ENCODE assay signal across 8 mouse cellular contexts in genomic region chr17:46751794-46752556, GRCm38 (mm10). TPM values are rescaled to one million over a fixed set of nuclear protein-coding genes. Genes with fewer than 3 reads are reported as not detected.
A peak's percentile ranks its signal among the peaks of the same experiment; 100 is the strongest.
DNase-seq lines count a peak whose midpoint lies in the region; ATAC-seq and TF ChIP-seq lines count a peak whose summit lies in the region.

Cnpy3 (minus strand) TSS chr17:46752214.

- peaks cover 26% of the 10 kb centered on the region for H3K79me2 ChIP-seq in MEL (ENCODE audit: control insufficient read depth, insufficient read depth, low read length, poor library complexity)

- H3K9me3 ChIP-seq in MEL (replicated peaks; ENCODE audit: insufficient read depth, low read length): no peaks in the 10 kb centered on the region
- H3K9me3 ChIP-seq in lung, embryonic 16.5 days (ENCODE audit: control insufficient read depth, low read length): no peaks in the 10 kb centered on the region

- TF ChIP-seq CTCF in MEL (IDR thresholded peaks at IDR 0.05 in 2 of 3, conservative IDR thresholded peaks at IDR 0.05 in 1 of 3; ENCODE audit: control insufficient read depth in 1 of 3, insufficient read depth in 1 of 3, low read depth in 2 of 3, low read length in 3 of 3, poor library complexity in 1 of 3, severe bottlenecking in 1 of 3): no peak
- no peak for TF ChIP-seq CTCF in cerebellum, adult 2 months (IDR thresholded peaks at IDR 0.05; ENCODE audit: borderline replicate concordance, insufficient read depth, low read depth, low read length)

- H3K36me3 ChIP-seq in MEL (ENCODE audit: control insufficient read depth in 1 of 2, insufficient read depth in 2 of 2, low read length in 2 of 2): peaks cover 4 to 12% of the 10 kb centered on the region in 2 experiments
- H3K36me3 ChIP-seq in lung, embryonic 16.5 days (ENCODE audit: control insufficient read depth, insufficient read depth, low read length): peaks cover 4% of the 10 kb centered on the region; the same call in 1 of the 2 replicates

- peak within 1 kb of the TSS; percentile 95 for H3K27ac ChIP-seq in MEL (ENCODE audit: control insufficient read depth, low read depth, low read length)
- peak within 1 kb of the TSS; percentile 40 for H3K27ac ChIP-seq in cerebellum, adult 2 months (ENCODE audit: insufficient read depth, low read length)
- peak within 1 kb of the TSS; percentile 93 for H3K27ac ChIP-seq in lung, embryonic 16.5 days (ENCODE audit: low read length)

- peak within 1 kb of the TSS; percentile 62 to 77 for H3K4me3 ChIP-seq in MEL (ENCODE audit: control insufficient read depth in 1 of 2, insufficient read depth in 1 of 2, low read depth in 2 of 2, low read length in 2 of 2)
- H3K4me3 ChIP-seq in cerebellum, adult 2 months (replicated peaks; ENCODE audit: insufficient read depth, low read depth, low read length): peak within 1 kb of the TSS; percentile 58
- peak within 1 kb of the TSS; percentile 87 for H3K4me3 ChIP-seq in lung, embryonic 16.5 days (ENCODE audit: low read length)

- H3K4me1 ChIP-seq in MEL (ENCODE audit: control insufficient read depth in 1 of 2, insufficient read depth in 2 of 2, low read length in 2 of 2): peaks cover 2 to 9% of the 10 kb centered on the region in 2 experiments; a peak in 3 of 4 replicates
- H3K4me1 ChIP-seq in cerebellum, adult 2 months (ENCODE audit: control insufficient read depth, insufficient read depth, low read length): 0 out of 2 replicates have a peak, but pooled peaks cover 4% of the 10 kb centered on the region
- peaks cover 12% of the 10 kb centered on the region for H3K4me1 ChIP-seq in lung, embryonic 16.5 days (replicated peaks; ENCODE audit: control insufficient read depth, insufficient read depth, low read length)

- WGBS in cerebellum, adult 2 months: 1% methylated on average over 58 of the region's 58 CpGs
- WGBS in lung, embryonic 16.5 days: under 1% methylated on average over 58 of the region's 58 CpGs

- peak; percentile 85 to 89 for TF ChIP-seq POLR2A in MEL (IDR thresholded peaks at IDR 0.05; ENCODE audit: control insufficient read depth in 1 of 2, insufficient read depth in 1 of 2, low read depth in 1 of 2, low read length in 2 of 2, poor library complexity in 1 of 2)
- TF ChIP-seq POLR2A in cerebellum, adult 2 months (IDR thresholded peaks at IDR 0.05; ENCODE audit: borderline replicate concordance, insufficient read depth, low read length): peak; percentile 78; the same call in 1 of the 2 replicates

- ATAC-seq in hematopoietic stem cell, adult 5-6 weeks (replicated peaks in 1 of 2; ENCODE audit: insufficient read depth in 1 of 2, low FRiP score in 2 of 2, low TSS enrichment in 1 of 2, low read depth in 1 of 2, poor library complexity in 2 of 2, severe bottlenecking in 2 of 2): peak; percentile 90 to 94
- peak; percentile 99 for ATAC-seq in lung, embryonic 16.5 days (ENCODE audit: low read depth)

- peak; percentile 100 for DNase-seq in MEL (ENCODE audit: low read depth, low spot score)
- peak; percentile 97 to 100 for DNase-seq in cerebellum, adult 2 months
- DNase-seq in forelimb bud, embryonic 11.5 days (ENCODE audit: low read depth, low spot score): peak; percentile 98
- peak; percentile 93 for DNase-seq in layer of hippocampus, adult 9-10 months (ENCODE audit: low spot score)
- peak; percentile 80 for DNase-seq in ovary, postnatal 10 days (ENCODE audit: low spot score)
- DNase-seq in thymus, postnatal 10 days (ENCODE audit: low spot score in 2 of 2): peak; percentile 96 to 98

- no peaks in the 10 kb centered on the region for H3K27me3 ChIP-seq in MEL (ENCODE audit: control insufficient read depth in 1 of 2, insufficient read depth in 2 of 2, low read length in 2 of 2)
- H3K27me3 ChIP-seq in cerebellum, adult 2 months (ENCODE audit: control insufficient read depth, insufficient read depth, low read length): no peaks in the 10 kb centered on the region
- H3K27me3 ChIP-seq in lung, embryonic 16.5 days (ENCODE audit: control insufficient read depth, insufficient read depth, low read depth, low read length): no peaks in the 10 kb centered on the region

- peak within 1 kb of the TSS; percentile 85 for H3K4me2 ChIP-seq in lung, embryonic 16.5 days (ENCODE audit: low read depth, low read length)

- no peak for TF ChIP-seq RAD21 in MEL (IDR thresholded peaks at IDR 0.05; ENCODE audit: low read depth, low read length)

- TF ChIP-seq EP300 in MEL (IDR thresholded peaks at IDR 0.05; ENCODE audit: low read depth in 1 of 2, low read length in 2 of 2): no peak

- peak within 1 kb of the TSS; percentile 85 for H3K9ac ChIP-seq in MEL (ENCODE audit: control insufficient read depth, low read depth, low read length, poor library complexity, severe bottlenecking)
- H3K9ac ChIP-seq in lung, embryonic 16.5 days (ENCODE audit: low read length): peak within 1 kb of the TSS; percentile 82

TF ChIP-seq in MEL, 35 proteins besides CTCF, POLR2A, EP300 and RAD21:
- peak; percentile 84 for TF ChIP-seq MYC (IDR thresholded peaks at IDR 0.05; ENCODE audit: low read depth, low read length)
- TF ChIP-seq USF1 (IDR thresholded peaks at IDR 0.05; ENCODE audit: low read depth, low read length): peak; percentile 94
- TF ChIP-seq SIN3A (IDR thresholded peaks at IDR 0.05; ENCODE audit: low read length): peak; percentile 92
- no peak for TF ChIP-seq CHD1 (IDR thresholded peaks at IDR 0.05; ENCODE audit: low read depth, low read length)
- TF ChIP-seq NRF1 (IDR thresholded peaks at IDR 0.05; ENCODE audit: insufficient read depth, low read depth, low read length, poor library complexity, severe bottlenecking): peak; percentile 70
- no peak for TF ChIP-seq MEF2A (IDR thresholded peaks at IDR 0.05; ENCODE audit: extremely low read depth, insufficient replicate concordance, low read depth, low read length, poor library complexity, severe bottlenecking)
- TF ChIP-seq GABPA (IDR thresholded peaks at IDR 0.05; ENCODE audit: low read depth, low read length): no peak
- no peak for TF ChIP-seq MYB (IDR thresholded peaks at IDR 0.05; ENCODE audit: low read depth, low read length)
- TF ChIP-seq BHLHE40 (IDR thresholded peaks at IDR 0.05; ENCODE audit: borderline replicate concordance, low read depth, low read length): peak; percentile 99
- TF ChIP-seq RCOR1 (IDR thresholded peaks at IDR 0.05; ENCODE audit: low read depth, low read length): no peak
- TF ChIP-seq MAZ (IDR thresholded peaks at IDR 0.05; ENCODE audit: low read depth, low read length): peak; percentile 9; the same call in 1 of the 2 replicates
- TF ChIP-seq ELF1 (IDR thresholded peaks at IDR 0.05; ENCODE audit: low read depth, low read length): peak; percentile 97
- TF ChIP-seq POLR2AphosphoS2 (IDR thresholded peaks at IDR 0.05; ENCODE audit: low read length): peak; percentile 79; the same call in 1 of the 2 replicates
- TF ChIP-seq UBTF (IDR thresholded peaks at IDR 0.05; ENCODE audit: borderline replicate concordance, insufficient read depth, low read depth, low read length): 0 out of 2 replicates have a peak, but pooled peaks have one; percentile 15
- peak; percentile 93 for TF ChIP-seq MXI1 (IDR thresholded peaks at IDR 0.05; ENCODE audit: low read depth, low read length)
- TF ChIP-seq CHD2 (IDR thresholded peaks at IDR 0.05; ENCODE audit: low read length): peak; percentile 43; the same call in 1 of the 2 replicates
- 0 out of 2 replicates have a peak, but pooled peaks have one; percentile 53 for TF ChIP-seq ETS1 (IDR thresholded peaks at IDR 0.05; ENCODE audit: low read depth, low read length)
- TF ChIP-seq ZNF384 (IDR thresholded peaks at IDR 0.05; ENCODE audit: low read depth, low read length): peak; percentile 97
- peak; percentile 35; the same call in 1 of the 2 replicates for TF ChIP-seq GATA1 (IDR thresholded peaks at IDR 0.05; ENCODE audit: low read depth, low read length)
- TF ChIP-seq MAFK (IDR thresholded peaks at IDR 0.05; ENCODE audit: borderline replicate concordance, low read depth, low read length): no peak
- peak; percentile 90 for TF ChIP-seq TBP (IDR thresholded peaks at IDR 0.05; ENCODE audit: low read depth, low read length)
- no peak for TF ChIP-seq POLR2AphosphoS5 (IDR thresholded peaks at IDR 0.05; ENCODE audit: borderline replicate concordance, low read depth, low read length)
- TF ChIP-seq HCFC1 (IDR thresholded peaks at IDR 0.05; ENCODE audit: low read depth, low read length): peak; percentile 86
- TF ChIP-seq KAT2A (conservative IDR thresholded peaks at IDR 0.05; ENCODE audit: low read depth, low read length): peak; percentile 49; the same call in 1 of the 2 replicates
- no peak for TF ChIP-seq ZKSCAN1 (IDR thresholded peaks at IDR 0.05; ENCODE audit: low read depth, low read length)
- peak; percentile 97 for TF ChIP-seq MAX (IDR thresholded peaks at IDR 0.05; ENCODE audit: low read length)
- TF ChIP-seq ZC3H11A (IDR thresholded peaks at IDR 0.05; ENCODE audit: low read depth, low read length): no peak
- TF ChIP-seq TAL1 (IDR thresholded peaks at IDR 0.05; ENCODE audit: low read length): no peak
- peak; percentile 72; the same call in 1 of the 2 replicates for TF ChIP-seq ZMIZ1 (IDR thresholded peaks at IDR 0.05; ENCODE audit: low read depth, low read length)
- TF ChIP-seq NELFE (IDR thresholded peaks at IDR 0.05; ENCODE audit: low read depth, low read length): peak; percentile 92
- TF ChIP-seq SMC3 (IDR thresholded peaks at IDR 0.05; ENCODE audit: low read depth, low read length): no peak
- peak; percentile 46; the same call in 1 of the 2 replicates for TF ChIP-seq TCF12 (IDR thresholded peaks at IDR 0.05; ENCODE audit: low read depth, low read length)
- no peak for TF ChIP-seq JUND (IDR thresholded peaks at IDR 0.05; ENCODE audit: low read depth, low read length)
- TF ChIP-seq E2F4 (IDR thresholded peaks at IDR 0.05; ENCODE audit: borderline replicate concordance, low read depth, low read length): peak; percentile 89; the same call in 1 of the 2 replicates
- TF ChIP-seq USF2 (IDR thresholded peaks at IDR 0.05; ENCODE audit: borderline replicate concordance in 1 of 2, insufficient read depth in 1 of 2, low read depth in 1 of 2, low read length in 2 of 2): 0 out of 4 replicates have a peak, but pooled peaks of 1 of the 2 experiments have one; percentile 42

RNA-seq across cellular contexts. Expression of gene Cnpy3, which starts in this region (rescaled TPM):
- total RNA-seq in MEL (2012; rRNA removed): 48.7 and 61.4 TPM in 2 replicates
- 10 to 100 TPM in 1 of 2 experiments, not detected in 1; 90.2 TPM for polyA plus RNA-seq in MEL (2012; ENCODE audit: insufficient read depth in 1 of 2, insufficient read length in 2 of 2, low read depth in 1 of 2, low replicate concordance in 2 of 2, missing spikeins in 1 of 2)
- 68.6 and 76.6 TPM in 2 replicates for polyA plus RNA-seq in cerebellum, adult 2 months (2012; rRNA removed)
- total RNA-seq in hematopoietic stem cell, adult 5-6 weeks (2017): 71.4 and 84.6 TPM in 2 replicates
- polyA plus RNA-seq in lung, embryonic 16.5 days (2015; fragmentation: Nextera tagmentation; extraction: Ambion mirVana): 79.0 and 80.1 TPM in 2 replicates

Comparison
In these comparisons a context has a peak if more than half of its experiments do, and no peak if none do; other contexts are left out.
1. Peak in every context shown above with its lines: DNase-seq, ATAC-seq, H3K4me3 ChIP-seq and H3K27ac ChIP-seq.
2. H3K27ac ChIP-seq: peak in every context shown above with its lines; median percentile 95 in MEL; 93 in lung, embryonic 16.5 days; 40 in cerebellum, adult 2 months.